Mouse (Mus musculus) embryo, embryonic 11.5 days (tissue): Measurements from ENCODE around the gene Cplx2.

Experiments
- DNase-seq: peaks from one replicate; pipeline ENCODE4 v3.0.0-alpha.2; 2012; ENCODE audit warnings: low read depth, low spot score

Cplx2 gene

GRCm38 (mm10) chr13:54403224-54404070 lies 32.3 kb downstream of the Cplx2 start:
- DNase-seq, result no peak

- DNase-seq, result no peak
These were observed 33.1 kb downstream of the Cplx2 start for GRCm38 (mm10) chr13:54404205-54404604.

DNA sequence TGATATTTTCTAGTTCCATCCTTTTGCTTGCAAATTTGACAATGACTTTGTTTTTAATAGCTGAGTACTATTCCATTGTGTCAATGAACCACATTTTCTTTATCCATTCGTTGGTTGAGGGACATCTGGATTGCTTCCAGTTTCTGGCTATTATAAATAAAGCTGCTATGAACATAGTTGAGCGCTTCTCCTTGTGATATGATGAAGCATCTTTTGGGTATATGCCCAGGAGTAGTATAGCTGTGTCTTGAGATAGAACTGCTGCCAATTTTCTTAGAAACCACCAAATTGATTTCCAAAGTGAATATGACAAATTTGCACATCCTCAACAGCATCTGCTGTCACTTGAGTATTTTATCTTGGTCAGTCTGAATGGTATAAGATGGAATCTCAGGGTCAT lies 34.7 kb downstream of the Cplx2 start:
- no peak for DNase-seq

GRCm38 (mm10) chr13:54411656-54412055 lies 40.5 kb downstream of the Cplx2 start:
- no peak for DNase-seq

- no peak for DNase-seq
These were observed 41.1 kb downstream of the Cplx2 start for GRCm38 (mm10) chr13:54412236-54412635.

- DNase-seq, result no peak
These were observed 41.6 kb downstream of the Cplx2 start for GRCm38 (mm10) chr13:54412721-54413120.

DNA sequence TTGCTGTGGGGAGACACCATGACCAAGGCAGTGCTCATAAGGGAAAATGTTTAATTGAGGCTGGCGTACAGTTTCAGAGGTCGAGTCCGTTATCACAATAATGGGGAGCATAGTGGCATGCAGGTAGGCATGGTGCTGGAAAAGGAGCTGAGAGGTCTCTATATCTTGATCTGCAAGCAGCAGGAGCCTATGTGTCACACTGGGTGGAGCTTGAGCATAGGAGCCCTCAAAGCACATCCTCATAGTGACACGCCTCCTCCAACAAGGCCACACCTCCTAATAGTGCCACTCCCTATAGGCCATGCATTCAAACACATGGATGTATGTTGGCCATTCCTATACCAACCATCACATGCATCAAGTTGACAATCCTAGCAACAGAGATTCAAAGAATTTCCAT lies 43.9 kb downstream of the Cplx2 start:
- DNase-seq, result no peak

- DNase-seq, result no peak
These were observed 47.7 kb downstream of the Cplx2 start for GRCm38 (mm10) chr13:54418781-54419327.

DNA sequence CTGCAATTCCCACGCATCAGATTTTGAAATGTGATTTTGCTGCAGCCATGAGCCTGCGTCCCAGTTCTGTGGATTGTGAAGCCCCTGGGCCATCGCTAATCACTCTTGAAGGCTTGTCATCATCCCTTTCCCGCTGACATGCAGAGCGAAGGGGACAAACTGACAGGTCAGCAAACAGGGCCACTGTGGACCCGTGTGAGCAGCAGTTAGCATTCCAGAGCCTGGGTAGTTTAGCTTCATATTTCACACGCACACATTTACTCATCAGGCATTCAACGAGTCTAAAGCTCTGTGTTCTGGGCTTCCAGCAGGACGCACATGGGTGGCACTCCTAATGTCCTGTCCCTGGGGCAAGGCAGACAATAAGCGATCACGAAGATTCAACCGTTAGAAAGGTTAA lies 49.1 kb downstream of the Cplx2 start:
- no peak for DNase-seq

DNA sequence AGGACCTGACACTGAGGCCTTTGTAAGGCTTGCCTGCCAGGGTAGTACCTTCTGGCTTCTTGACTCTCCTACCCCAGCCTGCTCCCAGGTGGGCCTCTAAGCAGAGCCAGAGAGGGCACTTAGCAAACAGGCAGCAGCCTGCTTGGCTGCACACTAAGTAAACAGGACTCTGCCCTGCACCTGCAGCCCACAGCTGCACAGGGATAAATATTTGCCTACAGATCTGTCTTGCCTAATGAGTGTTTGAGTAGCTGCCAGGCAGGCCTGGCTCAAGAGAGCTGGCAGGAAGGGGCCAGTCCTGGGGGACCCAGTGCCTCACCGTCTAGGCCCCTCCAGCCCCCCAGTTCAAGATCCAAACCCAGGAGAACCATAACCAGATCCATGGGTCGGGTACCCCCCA lies 54.1 kb downstream of the Cplx2 start:
- no peak for DNase-seq

DNA sequence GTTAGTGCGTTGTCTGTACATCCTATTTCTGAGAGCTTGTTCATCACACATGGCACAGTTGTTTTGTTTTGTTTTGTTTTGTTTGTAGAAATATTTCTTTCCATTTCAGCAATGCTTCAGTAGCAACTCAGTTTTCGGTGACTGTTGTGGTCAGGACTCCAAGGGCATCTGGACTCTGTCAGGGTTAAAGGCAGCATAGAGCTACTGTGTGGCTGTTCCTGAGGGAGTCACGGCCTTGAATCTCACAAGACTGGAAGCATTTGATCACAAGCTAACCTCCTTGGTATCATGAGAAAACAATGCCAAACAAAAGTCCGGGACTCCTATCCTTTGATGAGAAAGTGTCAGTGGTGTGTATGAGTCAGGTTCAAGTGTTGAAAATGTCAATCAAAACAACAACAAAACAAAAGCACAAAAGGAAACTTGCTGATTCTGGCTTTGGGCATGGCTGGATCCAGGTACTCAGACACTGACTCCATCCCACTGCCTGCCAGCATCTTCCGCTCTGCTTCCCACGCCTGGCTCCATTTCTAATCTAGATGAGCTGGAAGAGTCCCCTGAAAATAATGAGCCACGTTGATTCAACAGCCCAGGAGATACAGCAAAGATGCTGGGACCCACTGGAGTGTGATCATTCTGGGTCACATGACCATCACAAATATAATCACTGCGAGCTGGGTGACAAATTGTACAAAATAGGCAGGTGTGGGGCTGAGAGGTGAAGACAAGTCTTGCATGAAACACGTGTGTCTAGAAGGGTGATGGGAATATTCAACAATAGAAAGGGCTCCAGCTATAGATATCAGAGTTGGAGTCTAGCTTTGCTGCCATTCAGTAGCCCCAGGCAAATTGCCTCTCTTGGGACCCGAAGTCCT lies 55.9 kb downstream of the Cplx2 start:
- DNase-seq, result no peak

- no peak for DNase-seq
These were observed 57.6 kb downstream of the Cplx2 start for GRCm38 (mm10) chr13:54428771-54429170.

GRCm38 (mm10) chr13:54430051-54430450 lies 58.9 kb downstream of the Cplx2 start:
- DNase-seq, result no peak

DNA sequence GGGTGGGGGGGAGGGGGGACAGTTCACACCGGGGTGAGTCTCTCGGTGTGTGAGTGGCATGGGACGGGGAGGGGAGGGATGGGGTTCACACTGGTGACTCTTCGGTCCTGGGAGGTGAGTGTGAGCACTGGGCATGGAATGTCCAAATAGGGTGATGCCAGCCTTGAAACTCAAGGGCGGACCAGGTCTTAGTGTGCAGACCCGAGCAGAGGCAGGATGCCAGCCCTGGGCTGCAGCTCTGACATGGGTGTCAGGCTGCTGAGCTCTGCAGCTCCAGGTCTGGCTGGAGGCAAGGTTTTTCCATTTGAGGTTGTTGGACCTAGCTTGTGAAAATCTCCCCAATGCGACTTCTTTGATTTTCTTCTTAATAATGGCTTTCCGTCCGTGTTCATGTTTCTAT lies 60.0 kb downstream of the Cplx2 start:
- no peak for DNase-seq
